Mouse (Mus musculus): ENCODE results near the gene Lrrc4c.

Lrrc4c gene

GRCm38 (mm10) chr2:96537469-96537868 is 219.5 kb downstream of the Lrrc4c start:
- DNase-seq (ENCODE audit: low spot score in 2 of 2) = no peak

DNA sequence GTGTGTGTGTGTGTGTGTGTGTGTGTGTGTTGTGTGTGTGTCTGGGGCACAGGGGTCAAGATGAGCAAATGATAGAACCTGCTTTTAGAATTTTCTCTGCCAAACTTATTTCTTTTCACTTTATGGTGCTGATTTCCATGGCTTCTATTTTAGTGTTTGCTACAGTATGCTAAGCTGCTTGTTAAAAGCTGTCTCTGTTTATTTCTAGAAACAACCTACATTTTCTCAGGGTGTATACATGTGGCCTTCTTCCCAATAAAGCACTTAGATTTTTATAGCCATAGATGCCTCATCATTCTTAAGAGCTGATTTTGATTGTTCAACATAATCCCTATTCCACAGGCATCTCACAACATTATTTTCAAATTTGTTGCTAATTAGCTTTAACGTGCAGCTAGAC is 229.2 kb downstream of the Lrrc4c start:
- no peak for DNase-seq (ENCODE audit: low spot score in 2 of 2)

GRCm38 (mm10) chr2:96573755-96574154 is 255.8 kb downstream of the Lrrc4c start:
- DNase-seq (ENCODE audit: low spot score in 2 of 2) = no peak

DNA sequence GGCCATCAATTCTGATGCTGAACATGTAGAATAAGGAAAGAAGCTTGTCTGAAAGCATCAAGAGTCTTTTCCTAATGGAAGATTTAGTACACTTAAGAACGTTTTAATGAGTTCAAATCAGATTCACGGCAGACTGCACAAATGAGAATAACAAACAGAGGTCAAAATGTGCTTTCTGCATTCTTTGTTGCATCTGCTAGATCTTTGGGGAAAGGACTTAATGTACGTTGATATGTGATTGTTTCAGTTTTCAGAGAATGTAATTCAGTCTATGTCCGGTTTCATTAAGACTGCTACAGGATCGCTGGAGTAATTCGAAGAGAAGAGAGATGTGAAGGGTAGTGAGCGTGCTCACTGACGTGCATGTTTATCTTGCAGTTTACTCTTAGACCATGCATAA is 259.7 kb downstream of the Lrrc4c start:
- DNase-seq (ENCODE audit: low spot score in 2 of 2) = no peak

GRCm38 (mm10) chr2:96580136-96580733 is 262.3 kb downstream of the Lrrc4c start:
- no peak for DNase-seq (ENCODE audit: low spot score in 2 of 2)

DNA sequence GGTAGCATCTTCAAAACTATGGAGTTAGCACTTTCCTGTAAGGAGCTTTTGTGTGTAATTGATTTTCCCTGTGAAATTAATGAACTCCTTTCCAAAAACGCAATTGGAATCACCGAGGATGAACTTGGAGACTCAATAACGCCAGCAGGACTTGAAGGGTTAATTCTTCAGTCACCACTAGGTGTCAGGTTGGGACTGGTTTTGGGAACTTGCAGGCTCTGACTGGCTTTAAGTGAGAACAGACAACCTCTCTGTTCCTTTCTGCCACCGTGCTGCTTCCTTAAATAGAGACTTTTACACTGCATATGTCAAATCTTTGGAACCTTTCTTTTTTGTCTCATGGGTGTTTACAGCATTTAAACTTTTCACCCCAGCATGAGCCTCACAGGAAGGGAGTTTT is 267.7 kb downstream of the Lrrc4c start:
- DNase-seq (ENCODE audit: low spot score in 2 of 2) = peak; percentile 58 to 92

DNA sequence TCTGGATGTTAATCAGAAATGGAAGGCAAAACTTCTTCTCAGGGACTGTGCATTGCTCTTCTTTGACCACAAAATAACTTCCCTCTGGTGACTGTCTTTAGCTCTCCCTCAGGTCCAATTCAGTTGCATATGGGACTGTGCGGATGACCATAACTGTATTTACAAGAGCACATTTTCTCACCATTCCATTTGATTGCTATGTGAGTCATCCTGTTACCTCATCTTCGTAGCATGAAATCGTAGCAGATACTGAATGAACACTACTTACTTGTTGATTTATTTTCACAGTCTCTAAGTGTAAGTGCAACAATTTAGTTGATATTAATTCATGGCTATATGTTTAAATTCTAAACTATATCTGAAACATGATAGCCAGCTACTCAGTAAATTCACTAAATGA is 286.8 kb downstream of the Lrrc4c start:
- DNase-seq (ENCODE audit: low spot score in 2 of 2) = no peak

- DNase-seq (ENCODE audit: low spot score in 2 of 2) = no peak
These were observed 296.2 kb downstream of the Lrrc4c start for GRCm38 (mm10) chr2:96614121-96614520.

DNA sequence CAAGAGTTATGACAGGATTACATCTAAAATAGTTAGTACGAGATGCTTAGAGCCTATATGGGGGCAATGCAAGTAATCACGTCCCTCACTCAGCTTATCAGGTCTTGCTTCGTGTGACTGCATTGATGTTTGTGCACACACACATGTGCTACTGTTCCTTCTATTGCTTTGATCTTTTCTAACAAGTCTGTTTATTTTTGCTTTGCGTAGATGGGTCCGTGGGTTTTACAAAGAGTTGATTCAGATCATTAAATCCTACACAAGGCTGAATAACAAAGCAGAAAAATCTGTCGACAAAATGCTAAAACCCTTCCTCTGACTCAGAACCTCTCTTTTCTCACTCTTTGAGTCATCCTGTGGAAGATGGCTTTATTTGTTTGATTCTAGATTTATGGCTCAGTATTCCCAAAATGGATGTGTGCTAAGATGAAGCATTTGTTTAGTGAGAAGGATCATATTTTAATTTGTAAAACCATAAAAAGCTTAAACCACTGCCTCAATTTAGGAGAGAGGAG is 300.8 kb downstream of the Lrrc4c start:
- peak in 1 of 2 experiments; percentile 48 for DNase-seq (ENCODE audit: low spot score in 2 of 2)

DNA sequence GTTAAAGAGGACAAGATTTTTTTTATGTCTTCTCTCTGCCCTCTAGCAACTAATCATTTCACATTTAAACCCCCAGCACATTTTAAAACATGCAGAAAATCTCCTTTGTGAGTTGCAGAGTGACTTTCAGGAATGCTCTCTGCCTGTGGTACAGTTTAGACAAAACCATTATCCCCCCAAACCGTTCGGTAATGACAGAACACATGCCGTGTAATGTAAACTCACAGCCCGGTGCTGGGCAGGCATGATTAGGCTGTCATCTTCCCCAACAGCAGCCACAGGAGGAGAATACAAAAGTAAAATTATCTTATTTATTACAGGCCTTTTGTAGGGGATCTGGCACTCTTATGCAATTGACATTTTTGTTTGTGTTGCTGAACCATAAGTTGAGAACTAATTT is 349.1 kb downstream of the Lrrc4c start:
- no peak for DNase-seq (ENCODE audit: low spot score in 2 of 2)

GRCm38 (mm10) chr2:96681806-96682205 is 363.8 kb downstream of the Lrrc4c start:
- DNase-seq (ENCODE audit: low spot score in 2 of 2) = no peak

DNA sequence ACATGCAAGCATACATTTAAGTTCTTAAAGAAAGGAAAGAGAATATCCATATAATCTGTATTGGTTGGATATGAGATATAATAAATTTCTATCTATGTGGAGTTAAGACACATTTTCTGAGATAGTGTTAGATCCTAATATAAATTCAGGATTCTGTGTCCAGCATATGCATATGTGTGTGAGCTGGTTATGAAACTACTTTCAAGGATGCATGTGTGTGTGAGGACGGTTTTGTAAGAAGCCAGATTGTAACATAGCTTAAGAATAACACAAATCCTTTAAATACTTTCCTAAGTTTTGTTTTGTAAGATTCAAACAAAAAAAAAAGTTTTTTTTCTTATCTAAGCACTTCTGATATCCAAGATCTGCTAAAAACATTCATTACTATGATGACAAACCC is 367.4 kb downstream of the Lrrc4c start:
- DNase-seq (ENCODE audit: low spot score in 2 of 2) = no peak

DNA sequence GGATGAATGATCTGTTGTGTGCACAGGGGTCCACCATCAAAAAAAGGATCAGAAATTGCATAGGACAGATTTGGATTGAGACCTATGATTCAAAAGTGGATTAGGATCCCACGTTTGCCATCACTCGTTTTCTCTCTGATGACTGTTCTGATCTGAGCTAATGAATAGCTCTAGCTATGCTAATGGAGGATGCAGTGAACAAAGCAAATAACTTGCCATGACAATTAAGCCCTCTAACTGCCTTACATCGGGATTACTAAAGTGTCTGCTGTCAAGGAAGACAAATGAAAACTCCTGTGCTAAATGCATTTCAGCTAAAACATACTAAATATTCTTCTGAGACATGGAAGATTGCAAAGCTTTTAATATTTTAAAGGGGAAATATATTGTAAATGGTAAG is 387.0 kb downstream of the Lrrc4c start:
- DNase-seq (ENCODE audit: low spot score in 2 of 2) = no peak

DNA sequence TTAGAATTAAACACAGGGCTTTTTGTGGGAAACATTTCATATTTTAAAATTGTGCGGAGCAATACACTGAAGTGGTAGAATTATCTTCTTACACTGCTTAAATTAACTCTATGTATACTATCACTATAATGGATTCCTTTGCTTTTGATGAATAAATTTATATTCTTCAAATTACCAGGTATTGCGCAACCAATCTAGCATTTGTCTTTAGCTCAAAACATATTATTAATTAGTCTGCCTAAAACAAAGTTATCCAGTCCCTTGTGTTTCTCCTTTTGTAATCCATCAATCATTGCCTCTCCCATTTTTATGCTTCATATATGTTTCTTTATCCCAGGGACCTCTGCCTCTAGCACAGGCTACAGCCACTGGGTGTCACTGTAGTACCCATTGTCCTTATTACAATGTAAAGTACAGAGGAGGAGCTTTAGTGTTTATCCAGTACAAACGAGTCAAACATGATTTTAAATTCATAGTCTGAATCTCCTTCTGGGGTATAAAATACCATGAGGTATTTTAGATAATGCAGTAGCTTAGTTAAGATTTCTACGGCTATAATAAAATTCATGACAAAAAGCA is 389.9 kb downstream of the Lrrc4c start:
- DNase-seq (ENCODE audit: low spot score in 2 of 2) = peak in 1 of 2 experiments; percentile 26

DNA sequence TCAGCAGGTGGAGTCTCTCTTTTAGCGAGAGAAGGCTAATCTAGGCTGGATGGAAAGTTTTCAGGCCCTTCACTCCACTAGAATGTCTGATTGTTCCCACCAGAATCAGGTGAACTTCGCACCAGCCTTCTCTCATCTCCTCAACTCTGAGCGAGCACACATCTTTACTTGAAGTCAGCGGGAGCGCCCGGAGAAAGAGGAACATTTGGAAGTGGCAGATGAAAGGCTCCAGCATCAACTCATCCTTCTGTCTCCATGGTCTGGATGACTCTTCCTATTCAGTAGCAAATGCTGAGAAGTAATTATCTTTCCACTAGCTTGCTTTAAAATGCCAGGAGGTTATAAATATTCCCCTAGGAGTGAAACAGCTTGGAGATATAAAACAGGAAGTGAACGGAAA is 396.6 kb downstream of the Lrrc4c start:
- peak; percentile 19 to 34 for DNase-seq (ENCODE audit: low spot score in 2 of 2)

- peak in 1 of 2 experiments; percentile 66 for DNase-seq (ENCODE audit: low spot score in 2 of 2)
These were observed 399.4 kb downstream of the Lrrc4c start for GRCm38 (mm10) chr2:96717353-96717752.

GRCm38 (mm10) chr2:96723395-96723794 is 405.4 kb downstream of the Lrrc4c start:
- no peak for DNase-seq (ENCODE audit: low spot score in 2 of 2)

- no peak for DNase-seq (ENCODE audit: low spot score in 2 of 2)
These were observed 418.1 kb downstream of the Lrrc4c start for GRCm38 (mm10) chr2:96736081-96736480.

DNA sequence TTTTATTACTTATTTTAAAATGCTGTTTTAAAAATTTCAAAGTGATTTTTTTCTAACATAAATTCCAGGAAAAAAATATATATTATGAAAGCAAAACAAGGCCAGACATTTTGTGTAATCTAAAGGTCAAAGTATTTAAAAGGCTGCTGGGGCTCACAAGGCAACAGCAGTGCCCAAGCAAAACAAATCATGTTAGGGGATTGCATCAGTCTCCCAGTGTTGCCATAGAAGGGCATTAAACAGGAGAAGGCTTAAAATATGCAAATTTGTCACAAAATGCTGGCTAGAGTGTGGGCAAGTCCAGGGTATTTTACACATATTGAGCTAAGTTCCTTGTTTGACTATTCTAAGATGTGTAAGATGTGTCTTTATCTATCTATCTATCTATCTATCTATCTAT is 437.1 kb downstream of the Lrrc4c start:
- no peak for DNase-seq (ENCODE audit: low spot score in 2 of 2)

DNA sequence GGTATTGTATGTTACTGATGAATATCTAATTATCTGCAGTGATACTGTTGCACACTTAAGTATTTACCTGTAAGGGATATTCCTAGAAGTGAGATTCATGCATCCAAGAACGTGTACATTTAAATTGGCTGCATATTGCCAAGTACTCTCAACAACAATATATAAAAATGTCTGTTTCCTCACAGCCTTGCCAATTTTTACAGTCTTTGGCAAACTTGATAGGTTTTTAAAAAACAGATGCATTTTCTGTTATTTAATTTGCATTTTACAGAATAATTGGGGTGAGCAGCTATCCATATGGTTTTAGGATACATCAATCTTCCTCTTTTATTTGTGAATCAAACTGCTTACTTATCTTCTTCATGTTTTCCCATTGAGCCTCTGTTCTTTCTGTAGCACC is 439.7 kb downstream of the Lrrc4c start:
- DNase-seq (ENCODE audit: low spot score in 2 of 2) = no peak

DNA sequence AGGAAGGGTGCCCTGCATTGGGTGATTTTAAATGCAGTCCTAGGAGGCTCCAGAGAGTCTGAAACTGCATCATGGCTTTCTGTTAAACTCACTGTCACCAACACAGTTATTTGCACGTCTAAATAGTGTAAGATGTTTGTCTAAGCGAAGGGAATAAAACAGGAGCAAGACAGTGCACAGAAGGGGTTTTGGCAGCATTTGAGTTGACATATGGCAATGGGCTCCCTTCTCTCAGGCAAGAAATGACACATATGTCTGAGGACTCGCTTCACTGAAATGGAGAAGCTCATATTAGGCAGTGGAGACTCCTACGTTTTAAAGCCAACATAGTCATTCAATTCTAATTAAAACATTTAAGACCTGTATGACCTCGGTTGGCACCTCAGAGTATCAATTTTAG is 445.6 kb downstream of the Lrrc4c start:
- DNase-seq (ENCODE audit: low spot score in 2 of 2) = peak; percentile 22 to 54

- DNase-seq (ENCODE audit: low spot score in 2 of 2) = no peak
These were observed 457.4 kb downstream of the Lrrc4c start for GRCm38 (mm10) chr2:96775376-96775775.

GRCm38 (mm10) chr2:96796681-96797385 is 478.9 kb downstream of the Lrrc4c start:
- DNase-seq (ENCODE audit: low spot score in 2 of 2) = no peak
